18 mouse cellular contexts compared by ENCODE assay signal in the genomic region with DNA sequence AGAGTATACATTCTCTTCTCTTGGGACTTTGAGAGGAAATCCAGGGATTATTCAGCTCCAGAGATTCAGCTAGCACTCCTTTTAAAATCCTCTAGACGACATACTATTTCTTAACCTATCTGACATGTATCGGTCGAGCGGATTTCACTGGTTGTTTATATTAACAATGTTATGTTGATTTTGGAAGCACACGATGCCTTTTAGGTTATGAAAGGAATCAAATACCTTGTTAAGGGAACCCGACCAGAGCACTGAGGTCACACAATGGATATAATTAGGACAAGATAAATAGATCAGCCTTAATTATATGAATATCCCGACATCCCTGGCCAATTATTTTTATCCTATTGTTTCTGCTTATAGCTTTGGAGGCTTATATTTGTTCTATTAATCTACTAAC.
DNase-seq lines count a peak whose midpoint lies in the region; ATAC-seq and TF ChIP-seq lines count a peak whose summit lies in the region.
"Had no signal": no experiment of that assay in that cellular context is flagged by ENCODE, and none has a peak within 500 bp of the region (broad histone marks: within the 10 kb centered on the region; RNA-seq: fewer than 3 reads in every experiment).

No protein-coding gene starts in this region.

- H3K4me3 ChIP-seq in kidney, postnatal 0 days (replicated peaks; ENCODE audit: low read depth, low read length): no peak overlapping the region
- H3K4me3 ChIP-seq: embryonic facial prominence, embryonic 13.5 days; forebrain, embryonic 10.5 days; forebrain, embryonic 12.5 days had no signal

- no peaks in the 10 kb centered on the region for H3K9me3 ChIP-seq in kidney, postnatal 0 days (replicated peaks; ENCODE audit: low read length)
- H3K9me3 ChIP-seq: embryonic facial prominence, embryonic 13.5 days; forebrain, embryonic 10.5 days; forebrain, embryonic 12.5 days had no signal

- no peak overlapping the region for H3K9ac ChIP-seq in kidney, postnatal 0 days (ENCODE audit: low read depth, low read length)
- H3K9ac ChIP-seq: embryonic facial prominence, embryonic 13.5 days; forebrain, embryonic 12.5 days had no signal

- H3K36me3 ChIP-seq in kidney, postnatal 0 days (ENCODE audit: insufficient read depth, low read length): no peaks in the 10 kb centered on the region
- H3K36me3 ChIP-seq: embryonic facial prominence, embryonic 13.5 days; forebrain, embryonic 10.5 days; forebrain, embryonic 12.5 days had no signal

- H3K27ac ChIP-seq in kidney, postnatal 0 days: no peak overlapping the region
- H3K27ac ChIP-seq: embryonic facial prominence, embryonic 13.5 days; forebrain, embryonic 10.5 days; forebrain, embryonic 12.5 days had no signal

- TF ChIP-seq CTCF in kidney, postnatal 0 days (IDR thresholded peaks at IDR 0.05; ENCODE audit: low read depth): no peak

- 28% methylated on average over 7 of the region's 7 CpGs for WGBS in kidney, postnatal 0 days

- DNase-seq in kidney, postnatal 0 days (ENCODE audit: low spot score): peak; percentile 29
- no peak for DNase-seq in kidney, postnatal 10 days
- peak; percentile 79 for DNase-seq in fat pad, adult 2 months (ENCODE audit: extremely low read depth, low read depth, low spot score)
- peak; percentile 77 for DNase-seq in gonadal fat pad, adult 2 months (ENCODE audit: low read depth)
- DNase-seq in adrenal gland, adult 2 months: no peak
- DNase-seq: adrenal gland, adult 8-10 months; adrenal gland, postnatal 14 days; adrenal gland, postnatal 36 days; cerebellum, adult 11-12 months; cerebellum, adult 2 months; cerebellum, adult 9-10 months; cerebellum, postnatal 10 days; cerebellum, postnatal 25 days had no signal

- H3K27me3 ChIP-seq in kidney, postnatal 0 days (ENCODE audit: insufficient read depth, low read length): no peaks in the 10 kb centered on the region
- H3K27me3 ChIP-seq: embryonic facial prominence, embryonic 13.5 days; forebrain, embryonic 12.5 days had no signal

- H3K4me2 ChIP-seq in kidney, postnatal 0 days (ENCODE audit: low read length): no peak overlapping the region
- H3K4me2 ChIP-seq: embryonic facial prominence, embryonic 13.5 days; forebrain, embryonic 12.5 days had no signal

- no peaks in the 10 kb centered on the region for H3K4me1 ChIP-seq in kidney, postnatal 0 days (replicated peaks; ENCODE audit: insufficient read depth, low read length)
- H3K4me1 ChIP-seq: embryonic facial prominence, embryonic 13.5 days; forebrain, embryonic 10.5 days; forebrain, embryonic 12.5 days had no signal

- ATAC-seq in kidney, postnatal 0 days (replicated peaks; ENCODE audit: low FRiP score, low read depth): no peak
- ATAC-seq: forebrain, embryonic 14.5 days; forebrain, embryonic 16.5 days had no signal

Comparison
In these comparisons a context has a peak if more than half of its experiments do, and no peak if none do; other contexts are left out.
1. DNase-seq: peak in kidney, postnatal 0 days (single experiment), fat pad, adult 2 months (single experiment) and gonadal fat pad, adult 2 months (single experiment); none in kidney, postnatal 10 days (single experiment) and adrenal gland, adult 2 months (single experiment).